Mouse (Mus musculus) liver, embryonic 11.5 days (tissue): ENCODE data around the gene Myt1l. TPM values are rescaled to one million over a fixed set of nuclear protein-coding genes. Genes with fewer than 3 reads are reported as not detected.

Experiments used
- ATAC-seq: fragments of 200-750 bp; cut with Nextera tagmentation; replicated peaks from 2 replicates; pipeline ENCODE4 v1.8.0; 2017; ENCODE audit warnings: moderate number of reproducible peaks, mild to moderate bottlenecking, moderate TSS enrichment, moderate library complexity; ENCODE audit not compliant: low FRiP score
- DNase-seq: peaks from one replicate; pipeline ENCODE4 v3.0.0-alpha.2; 2017; ENCODE audit warnings: low spot score
- H3K27ac ChIP-seq: fragments of 300-500 bp; sonication (generic); 2 replicates; pipeline ENCODE4 v1.5.1; 2014; ENCODE audit warnings: mild to moderate bottlenecking, low read depth, low read length, control low read depth
- H3K27me3 ChIP-seq: fragments of 300-500 bp; sonication (generic); replicated peaks from 2 replicates; pipeline ENCODE4 v1.6.1; 2014; ENCODE audit warnings: low read length, mixed read lengths; ENCODE audit not compliant: control insufficient read depth, insufficient read depth
- H3K36me3 ChIP-seq: fragments of 300-500 bp; sonication (generic); 2 replicates; pipeline ENCODE4 v1.6.1; 2014; ENCODE audit warnings: mild to moderate bottlenecking, low read length, moderate library complexity, mixed read lengths; ENCODE audit not compliant: control insufficient read depth, insufficient read depth
- H3K4me1 ChIP-seq: fragments of 300-500 bp; sonication (generic); replicated peaks from 2 replicates; pipeline ENCODE4 v1.6.1; 2014; ENCODE audit warnings: low read length, mixed read lengths; ENCODE audit not compliant: control insufficient read depth, insufficient read depth
- H3K4me2 ChIP-seq: fragments of 300-500 bp; sonication (generic); 2 replicates; pipeline ENCODE4 v1.6.1; 2014; ENCODE audit warnings: mild to moderate bottlenecking, control low read depth, moderate library complexity
- H3K4me3 ChIP-seq: fragments of 300-500 bp; sonication (generic); 2 replicates; pipeline ENCODE4 v1.5.1; 2014; ENCODE audit warnings: low read depth, low read length, control low read depth
- H3K9ac ChIP-seq: fragments of 300-500 bp; sonication (generic); 2 replicates; pipeline ENCODE4 v1.6.1; 2014; ENCODE audit warnings: low read depth, low read length, control low read depth
- H3K9me3 ChIP-seq: fragments of 300-500 bp; sonication (generic); 2 replicates; pipeline ENCODE4 v1.6.1; 2016; ENCODE audit warnings: low read length, inconsistent platforms, mixed read lengths; ENCODE audit not compliant: control insufficient read depth
- WGBS: fragments of 180-500 bp; shearing (Covaris S2); extraction: QIAGEN DNeasy Blood & Tissue Kit; methylation state at CpG from one replicate; pipeline ENCODE4 v1.1.7; 2014; 5-methylcytosine and 5-hydroxymethylcytosine counted together
- polyA plus RNA-seq: library from polyadenylated mRNA; unstranded; fragments of >200 nt; fragmentation: Nextera tagmentation; extraction: Ambion mirVana; gene quantifications from 2 replicates; pipeline ENCODE4 v1.2.1, GENCODE M21; 2014

Gene Myt1l
- polyA plus RNA-seq, 1 experiment from 2014 or later: 0.44 TPM

GRCm38 (mm10) chr12:29599916-29600315 lies 71.7 kb downstream of the Myt1l start:
- Histone ChIP-seq H3K4me3 (no peak overlapping the region), H3K4me2 (no peak overlapping the region), H3K36me3 (no peaks in the 10 kb centered on the region), H3K27me3 (no peaks in the 10 kb centered on the region), H3K4me1 (no peaks in the 10 kb centered on the region), H3K9me3 (no peaks in the 10 kb centered on the region), H3K27ac (no peak overlapping the region), H3K9ac (no peak overlapping the region)
- 48% methylated on average over 6 of the region's 6 CpGs for WGBS
- DNase-seq: no peak
- ATAC-seq: no peak

GRCm38 (mm10) chr12:29601223-29601622 lies 73.0 kb downstream of the Myt1l start:
- Histone ChIP-seq H3K9ac (no peak overlapping the region), H3K27me3 (no peaks in the 10 kb centered on the region), H3K27ac (no peak overlapping the region), H3K4me1 (no peaks in the 10 kb centered on the region), H3K36me3 (no peaks in the 10 kb centered on the region), H3K9me3 (no peaks in the 10 kb centered on the region), H3K4me3 (no peak overlapping the region), H3K4me2 (no peak overlapping the region)
- WGBS: 81% methylated on average over 6 of the region's 6 CpGs
- ATAC-seq: no peak
- DNase-seq: no peak

GRCm38 (mm10) chr12:29604659-29605058 lies 76.5 kb downstream of the Myt1l start:
- WGBS: 75% methylated on average over 7 of the region's 7 CpGs
- H3K27ac ChIP-seq: no peak overlapping the region
- no peaks in the 10 kb centered on the region for H3K27me3 ChIP-seq
- H3K9ac ChIP-seq: no peak overlapping the region
- H3K9me3 ChIP-seq: no peaks in the 10 kb centered on the region
- H3K4me1 ChIP-seq: no peaks in the 10 kb centered on the region
- no peak for ATAC-seq
- H3K4me3 ChIP-seq: no peak overlapping the region
- no peak for DNase-seq
- H3K4me2 ChIP-seq: no peak overlapping the region
- no peaks in the 10 kb centered on the region for H3K36me3 ChIP-seq

DNA sequence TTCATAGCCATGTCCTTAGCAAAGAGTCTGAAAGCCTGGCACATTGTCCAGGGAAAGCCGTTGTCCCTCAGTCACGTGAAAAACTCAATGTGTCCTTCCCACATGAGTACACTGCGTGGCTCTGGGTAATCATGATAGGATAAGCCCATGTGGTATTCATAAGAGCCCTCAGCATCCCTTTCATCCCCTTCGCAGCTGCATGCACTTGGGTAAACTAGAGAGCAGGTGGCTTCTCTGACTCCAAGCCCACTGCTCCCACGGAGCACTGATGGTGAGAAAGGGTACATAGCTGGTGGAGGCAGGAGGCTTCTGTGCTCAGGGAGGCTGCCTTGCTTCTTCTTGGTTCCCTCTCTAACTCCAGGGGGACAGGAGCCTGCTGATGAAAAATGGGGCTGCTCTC lies 76.9 kb downstream of the Myt1l start:
- Histone ChIP-seq H3K9me3 (no peaks in the 10 kb centered on the region), H3K36me3 (no peaks in the 10 kb centered on the region), H3K4me2 (no peak overlapping the region), H3K27me3 (no peaks in the 10 kb centered on the region), H3K4me3 (no peak overlapping the region), H3K27ac (no peak overlapping the region), H3K9ac (no peak overlapping the region), H3K4me1 (no peaks in the 10 kb centered on the region)
- ATAC-seq: no peak
- DNase-seq: no peak
- WGBS: 78% methylated on average over 5 of the region's 5 CpGs

DNA sequence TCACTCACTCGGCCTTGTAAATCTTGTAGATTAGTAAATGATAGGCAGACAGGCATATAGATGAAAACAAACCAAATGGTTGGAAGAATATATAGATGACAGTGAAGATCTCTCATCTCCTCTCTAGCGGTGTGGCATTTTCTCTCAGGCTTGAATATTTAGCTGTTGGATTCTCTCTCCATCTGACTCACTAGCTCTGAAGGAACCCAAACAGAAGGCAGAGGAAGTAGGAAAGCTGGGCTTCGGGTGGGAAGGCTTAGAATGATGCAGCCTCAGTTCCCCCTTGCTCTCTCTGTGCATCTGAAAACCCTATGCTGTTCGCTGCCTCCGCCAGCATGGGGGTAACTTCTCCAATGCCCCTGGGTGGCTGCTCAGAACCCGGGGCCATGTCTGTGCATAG lies 78.0 kb downstream of the Myt1l start:
- Histone ChIP-seq H3K9me3 (no peaks in the 10 kb centered on the region), H3K9ac (no peak overlapping the region), H3K4me1 (no peaks in the 10 kb centered on the region), H3K27me3 (no peaks in the 10 kb centered on the region), H3K4me3 (no peak overlapping the region), H3K36me3 (no peaks in the 10 kb centered on the region), H3K27ac (no peak overlapping the region), H3K4me2 (no peak overlapping the region)
- DNase-seq: no peak
- ATAC-seq: no peak
- 76% methylated on average over 6 of the region's 6 CpGs for WGBS

GRCm38 (mm10) chr12:29617746-29618145 lies 89.6 kb downstream of the Myt1l start:
- Histone ChIP-seq H3K9ac (no peak overlapping the region), H3K36me3 (no peaks in the 10 kb centered on the region), H3K27ac (no peak overlapping the region), H3K27me3 (no peaks in the 10 kb centered on the region), H3K9me3 (no peaks in the 10 kb centered on the region), H3K4me1 (no peaks in the 10 kb centered on the region), H3K4me3 (no peak overlapping the region), H3K4me2 (no peak overlapping the region)
- ATAC-seq: no peak
- DNase-seq: no peak

DNA sequence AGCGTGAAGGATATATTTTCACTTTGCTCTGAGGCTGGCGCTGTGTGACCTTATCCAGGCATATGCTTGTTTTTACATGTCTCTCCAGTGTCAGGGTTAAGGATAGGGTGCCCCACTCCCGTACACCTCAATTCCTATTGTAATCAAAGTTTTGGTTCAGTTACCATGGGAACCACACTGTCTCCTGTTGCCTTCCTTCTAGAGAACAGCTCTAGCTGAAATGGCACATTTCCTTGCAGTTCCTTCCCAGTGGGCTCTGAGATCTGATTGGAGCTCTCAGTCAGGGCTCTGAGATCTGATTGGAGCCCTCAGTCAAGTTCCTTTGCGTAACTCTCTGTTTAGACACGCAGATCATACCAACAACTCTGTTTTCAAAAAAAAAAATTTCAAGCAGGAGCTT lies 93.3 kb downstream of the Myt1l start:
- no peak overlapping the region for H3K4me3 ChIP-seq
- WGBS: 71% methylated on average over 5 of the region's 5 CpGs
- H3K9me3 ChIP-seq: no peaks in the 10 kb centered on the region
- H3K4me2 ChIP-seq: no peak overlapping the region
- no peaks in the 10 kb centered on the region for H3K27me3 ChIP-seq
- H3K27ac ChIP-seq: no peak overlapping the region
- ATAC-seq (no peak), DNase-seq (no peak)
- H3K9ac ChIP-seq: no peak overlapping the region
- no peaks in the 10 kb centered on the region for H3K4me1 ChIP-seq
- no peaks in the 10 kb centered on the region for H3K36me3 ChIP-seq

DNA sequence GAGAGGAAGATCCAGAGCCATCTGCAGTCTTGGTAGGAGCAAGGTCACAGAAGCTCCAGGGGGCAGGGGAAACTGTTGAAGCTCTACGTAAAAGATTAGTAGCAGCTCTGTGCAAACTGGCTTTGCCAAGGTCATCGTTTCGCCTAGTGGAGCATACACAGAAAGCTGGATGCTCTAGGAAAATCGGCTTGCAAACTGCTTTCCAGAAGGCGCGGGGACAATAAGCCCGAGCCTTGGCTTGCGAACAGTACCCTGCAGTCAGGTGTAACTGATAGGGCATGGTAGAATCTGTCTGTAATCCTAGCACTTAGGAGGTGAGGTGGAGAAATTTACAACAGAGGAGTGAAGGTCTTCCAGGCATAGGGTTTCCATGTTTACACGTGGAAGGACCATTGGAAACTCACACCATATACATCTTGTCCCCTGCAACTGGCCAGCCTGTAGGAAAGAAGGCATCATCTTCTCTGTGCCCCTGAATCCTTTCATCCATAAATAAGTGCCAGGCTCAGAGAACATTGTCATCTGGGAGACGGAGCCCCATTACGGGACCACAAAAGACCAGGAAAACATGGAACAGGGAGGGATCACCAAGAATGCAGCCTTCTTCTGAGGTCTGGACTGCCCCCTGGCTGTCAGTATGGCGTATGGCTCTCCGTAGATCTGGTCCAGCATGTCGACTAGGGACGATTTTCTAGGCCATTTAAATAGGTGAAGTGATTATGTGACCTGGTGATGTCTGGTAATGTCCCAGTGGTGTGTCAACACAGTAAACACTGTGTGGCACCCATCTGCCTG lies 100.0 kb downstream of the Myt1l start:
- Histone ChIP-seq H3K36me3 (no peaks in the 10 kb centered on the region), H3K9me3 (no peaks in the 10 kb centered on the region), H3K27ac (no peak overlapping the region), H3K27me3 (no peaks in the 10 kb centered on the region), H3K4me1 (no peaks in the 10 kb centered on the region), H3K9ac (no peak overlapping the region), H3K4me2 (no peak overlapping the region), H3K4me3 (no peak overlapping the region)
- no peak for DNase-seq
- WGBS: 65% methylated on average over 15 of the region's 15 CpGs
- no peak for ATAC-seq

DNA sequence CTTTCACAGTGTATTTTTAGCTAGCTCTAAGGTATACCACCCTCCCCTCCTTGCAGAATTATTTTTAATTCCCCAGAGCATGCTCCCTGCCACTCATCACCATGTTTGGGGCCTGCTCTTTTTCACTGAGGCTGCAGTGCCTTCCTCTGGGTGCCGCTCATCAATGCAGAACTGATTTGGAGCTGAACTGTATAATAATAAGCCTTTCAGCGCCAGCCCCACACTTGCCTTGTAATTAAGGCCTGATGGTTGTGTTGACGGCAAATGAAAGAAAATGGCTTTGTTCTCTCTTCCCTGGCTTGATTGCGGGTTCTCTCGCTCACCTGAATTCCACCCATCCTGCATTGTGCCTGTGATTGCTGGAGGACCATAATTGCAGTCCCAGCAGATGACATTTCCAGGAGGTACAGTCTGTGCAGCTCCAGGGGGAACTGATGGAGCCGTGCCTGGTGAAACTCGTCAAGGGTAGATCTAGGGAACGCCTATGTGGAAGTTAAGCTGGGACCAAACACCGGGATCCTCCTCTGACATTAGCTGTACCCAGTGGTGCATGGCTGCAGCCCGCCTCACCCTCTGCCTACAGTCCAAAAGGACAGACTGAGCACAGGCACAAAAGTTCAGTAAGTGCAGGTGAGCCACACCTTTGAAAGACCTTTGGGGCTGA lies 101.8 kb downstream of the Myt1l start:
- Histone ChIP-seq H3K4me3 (no peak overlapping the region), H3K27me3 (no peaks in the 10 kb centered on the region), H3K4me2 (no peak overlapping the region), H3K9ac (no peak overlapping the region), H3K27ac (no peak overlapping the region), H3K9me3 (no peaks in the 10 kb centered on the region), H3K36me3 (no peaks in the 10 kb centered on the region), H3K4me1 (no peaks in the 10 kb centered on the region)
- 79% methylated on average over 10 of the region's 10 CpGs for WGBS
- DNase-seq (no peak), ATAC-seq (no peak)
